16 mouse cellular contexts compared by ENCODE assay signal in the genomic region with DNA sequence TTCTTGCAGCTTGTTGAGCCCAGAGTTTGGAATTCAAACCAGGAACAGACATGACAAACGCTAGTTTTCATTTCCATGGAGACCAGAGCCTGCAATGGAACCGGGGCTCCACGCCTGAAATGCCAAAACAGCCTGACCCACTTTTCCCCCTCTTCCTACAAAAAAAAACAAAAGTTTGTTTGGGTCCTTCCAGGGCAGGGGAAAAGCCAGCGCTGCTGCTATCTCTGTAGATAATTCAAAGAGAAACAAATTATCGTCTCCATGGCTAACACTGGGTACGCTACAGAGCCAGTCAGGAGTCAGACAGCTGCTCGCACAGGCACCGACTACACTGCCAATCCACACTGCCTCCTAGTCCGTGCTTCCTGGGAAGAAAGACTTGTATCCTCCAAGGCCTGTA.
DNase-seq lines count a peak whose midpoint lies in the region; ATAC-seq and TF ChIP-seq lines count a peak whose summit lies in the region.
"Had no signal": no experiment of that assay in that cellular context is flagged by ENCODE, and none has a peak within 500 bp of the region (broad histone marks: within the 10 kb centered on the region; RNA-seq: fewer than 3 reads in every experiment).

No protein-coding gene starts in this region.

- ATAC-seq in hindbrain, embryonic 13.5 days (ENCODE audit: low FRiP score): no peak
- no peak for ATAC-seq in hindbrain, embryonic 12.5 days (ENCODE audit: low FRiP score)
- no peak for ATAC-seq in neural tube, embryonic 13.5 days (ENCODE audit: low read depth)
- ATAC-seq: CD4-positive, CD25-positive, alpha-beta regulatory T cell, adult 4 months had no signal

- DNase-seq in cerebellum, adult 18-20 months: peak; percentile 44 to 49
- DNase-seq in cerebellum, adult 8-10 months: no peak
- no peak for DNase-seq in neural tube, embryonic 10.5 days (ENCODE audit: extremely low spot score, low spot score)
- DNase-seq in adrenal gland, postnatal 10 days: no peak
- DNase-seq: heart, postnatal 4 days; kidney, adult 18-20 months; kidney, postnatal 4 days; lung, adult 18-20 months had no signal

- peak overlapping the region; percentile 58 for H3K27ac ChIP-seq in hindbrain, embryonic 13.5 days
- H3K27ac ChIP-seq in hindbrain, embryonic 12.5 days: no peak overlapping the region
- H3K27ac ChIP-seq in neural tube, embryonic 13.5 days (replicated peaks): 0 out of 2 replicates have a peak overlapping the region, but pooled peaks have one; percentile 13
- peak overlapping the region; percentile 43; the same call in 1 of the 2 replicates for H3K27ac ChIP-seq in cortical plate, adult 2 months (ENCODE audit: insufficient read depth, low read length)
- H3K27ac ChIP-seq: forebrain, embryonic 12.5 days; heart, embryonic 13.5 days had no signal

- TF ChIP-seq CTCF in cortical plate, adult 2 months (IDR thresholded peaks at IDR 0.05; ENCODE audit: extremely low read depth, insufficient read depth, low read length): no peak

- no peaks in the 10 kb centered on the region for H3K27me3 ChIP-seq in hindbrain, embryonic 13.5 days
- H3K27me3 ChIP-seq in hindbrain, embryonic 12.5 days: no peaks in the 10 kb centered on the region
- no peaks in the 10 kb centered on the region for H3K27me3 ChIP-seq in neural tube, embryonic 13.5 days
- H3K27me3 ChIP-seq: forebrain, embryonic 12.5 days; heart, embryonic 13.5 days had no signal

- no peaks in the 10 kb centered on the region for H3K9me3 ChIP-seq in hindbrain, embryonic 13.5 days
- no peaks in the 10 kb centered on the region for H3K9me3 ChIP-seq in hindbrain, embryonic 12.5 days (replicated peaks)
- no peaks in the 10 kb centered on the region for H3K9me3 ChIP-seq in neural tube, embryonic 13.5 days
- H3K9me3 ChIP-seq: forebrain, embryonic 12.5 days; heart, embryonic 13.5 days had no signal

- H3K9ac ChIP-seq in hindbrain, embryonic 13.5 days: no peak overlapping the region
- no peak overlapping the region for H3K9ac ChIP-seq in hindbrain, embryonic 12.5 days
- H3K9ac ChIP-seq in neural tube, embryonic 13.5 days: no peak overlapping the region
- H3K9ac ChIP-seq: forebrain, embryonic 12.5 days; heart, embryonic 13.5 days had no signal

- peaks cover 54% of the 10 kb centered on the region for H3K4me1 ChIP-seq in hindbrain, embryonic 13.5 days (replicated peaks)
- H3K4me1 ChIP-seq in hindbrain, embryonic 12.5 days: peaks cover 8% of the 10 kb centered on the region
- peaks cover 35% of the 10 kb centered on the region for H3K4me1 ChIP-seq in neural tube, embryonic 13.5 days (replicated peaks)
- H3K4me1 ChIP-seq in cortical plate, adult 2 months (ENCODE audit: control insufficient read depth, insufficient read depth, low read length): peaks cover 34% of the 10 kb centered on the region

- no peak overlapping the region for H3K4me2 ChIP-seq in hindbrain, embryonic 13.5 days
- H3K4me2 ChIP-seq in hindbrain, embryonic 12.5 days (replicated peaks): no peak overlapping the region
- H3K4me2 ChIP-seq in neural tube, embryonic 13.5 days: no peak overlapping the region
- H3K4me2 ChIP-seq: forebrain, embryonic 12.5 days; heart, embryonic 13.5 days had no signal

- WGBS in hindbrain, embryonic 13.5 days: 58% methylated on average over 9 of the region's 9 CpGs
- WGBS in hindbrain, embryonic 12.5 days: 76% methylated on average over 9 of the region's 9 CpGs
- WGBS in neural tube, embryonic 13.5 days: 74% methylated on average over 9 of the region's 9 CpGs

- no peak overlapping the region for H3K4me3 ChIP-seq in hindbrain, embryonic 13.5 days
- no peak overlapping the region for H3K4me3 ChIP-seq in hindbrain, embryonic 12.5 days
- no peak overlapping the region for H3K4me3 ChIP-seq in neural tube, embryonic 13.5 days
- H3K4me3 ChIP-seq in cortical plate, adult 2 months (ENCODE audit: insufficient read depth, low read length): no peak overlapping the region
- H3K4me3 ChIP-seq: forebrain, embryonic 12.5 days; heart, embryonic 13.5 days had no signal

- TF ChIP-seq POLR2A in cortical plate, adult 2 months (IDR thresholded peaks at IDR 0.05; ENCODE audit: extremely low read depth, insufficient read depth, low read length): no peak

- no peaks in the 10 kb centered on the region for H3K36me3 ChIP-seq in hindbrain, embryonic 13.5 days
- no peaks in the 10 kb centered on the region for H3K36me3 ChIP-seq in hindbrain, embryonic 12.5 days
- no peaks in the 10 kb centered on the region for H3K36me3 ChIP-seq in neural tube, embryonic 13.5 days
- H3K36me3 ChIP-seq: forebrain, embryonic 12.5 days; G1E; heart, embryonic 13.5 days had no signal

Comparison
In these comparisons a context has a peak if more than half of its experiments do, and no peak if none do; other contexts are left out.
1. DNase-seq: peak in cerebellum, adult 18-20 months (2 of 2); none in cerebellum, adult 8-10 months (single experiment), neural tube, embryonic 10.5 days (single experiment) and adrenal gland, postnatal 10 days (single experiment).